Mouse (Mus musculus) heart, adult 2 months (tissue): ENCODE results near the gene Kcnk13. TPM values are rescaled to one million over a fixed set of nuclear protein-coding genes. Genes with fewer than 3 reads are reported as not detected.

Source experiments
- DNase-seq, 2 experiments: peaks; one replicate each; pipeline ENCODE4 v3.0.0; 2021
- H3K27ac ChIP-seq: fragments of 200-600 bp; 2 replicates; pipeline ENCODE4 v1.8.1; 2022
- H3K27me3 ChIP-seq: fragments of 200-500 bp; 2 replicates; pipeline ENCODE4 v1.6.1; 2012; ENCODE audit warnings: mild to moderate bottlenecking, low read length, inconsistent platforms, mixed read lengths; ENCODE audit not compliant: control insufficient read depth, insufficient read depth
- H3K36me3 ChIP-seq: fragments of 200-500 bp; 2 replicates; pipeline ENCODE4 v1.6.1; 2012; ENCODE audit warnings: low read length, inconsistent platforms; ENCODE audit not compliant: control insufficient read depth, insufficient read depth
- H3K4me1 ChIP-seq: fragments of 200-500 bp; 2 replicates; pipeline ENCODE4 v1.6.1; 2011; ENCODE audit warnings: low read length; ENCODE audit not compliant: control insufficient read depth, insufficient read depth
- H3K4me3 ChIP-seq: fragments of 200-600 bp; 2 replicates; pipeline ENCODE4 v1.8.1; 2022
- H3K79me2 ChIP-seq: fragments of 200-500 bp; replicated peaks from 2 replicates; pipeline ENCODE4 v1.6.1; 2012; ENCODE audit warnings: mild to moderate bottlenecking, inconsistent platforms, low read length, moderate library complexity, mixed read lengths; ENCODE audit not compliant: control insufficient read depth, insufficient read depth
- H3K9ac ChIP-seq: fragments of 200-500 bp; 2 replicates; pipeline ENCODE4 v1.6.1; 2012; ENCODE audit warnings: low read depth, mild to moderate bottlenecking, control low read depth, inconsistent platforms, low read length, mixed read lengths
- CTCF ChIP-seq: fragments of 200-600 bp; IDR thresholded peaks from 2 replicates; pipeline ENCODE4 v1.8.1; 2022; ENCODE audit warnings: antibody characterized with exemption, mild to moderate bottlenecking, moderate library complexity
- EP300 ChIP-seq: fragments of 200-500 bp; IDR thresholded peaks from 2 replicates; pipeline ENCODE4 v1.6.1; 2011; ENCODE audit warnings: low read depth, low read length, control low read depth; ENCODE audit not compliant: insufficient read depth
- POLR2A ChIP-seq: fragments of 200-500 bp; IDR thresholded peaks from 2 replicates; pipeline ENCODE4 v1.6.1; 2011; ENCODE audit warnings: mild to moderate bottlenecking, low read depth, low read length, control low read depth; ENCODE audit not compliant: insufficient read depth
- WGBS: fragments of 180-500 bp; shearing (Covaris S2); methylation state at CpG from one replicate; pipeline ENCODE4 v1.1.7; 2018; 5-methylcytosine and 5-hydroxymethylcytosine counted together
- intact Hi-C: fragments of 180-260 bp; cut with DNase I; formaldehyde crosslinking; loops from one replicate; pipeline ENCODE4 v1.15.1; 2025
- polyA plus RNA-seq: library from polyadenylated mRNA; depleted of rRNA; stranded (reverse); fragments of >200 nt; gene quantifications from 2 replicates; pipeline ENCODE4 v1.2.3, GENCODE M21; 2012
- total RNA-seq, 2 experiments: library from RNA; stranded (reverse); gene quantifications; 2 replicates each; pipeline ENCODE4 v1.2.3; 2021

Gene Kcnk13
- total and polyA plus RNA-seq, 3 experiments, result 0.31 to 0.39 (median 0.35) TPM

DNA sequence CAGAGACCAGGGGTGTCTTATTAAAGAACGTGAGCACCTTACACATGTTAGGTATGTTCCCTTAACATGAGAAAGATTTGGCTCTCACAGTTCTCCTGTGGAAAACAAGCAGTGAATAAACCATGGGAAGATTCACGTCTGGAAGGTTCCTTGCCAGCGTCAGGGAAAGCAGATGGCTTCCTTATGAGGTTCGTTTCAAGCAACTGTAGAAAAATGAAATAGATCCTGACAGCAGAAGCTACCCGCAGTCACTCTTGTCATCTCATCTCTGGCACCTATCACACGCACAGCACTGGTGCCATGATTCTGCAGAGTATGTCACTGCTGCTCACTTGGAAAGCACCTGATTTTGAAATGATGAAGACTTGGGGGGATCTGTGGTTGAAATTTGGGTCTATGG lies 53.4 kb downstream of the Kcnk13 start:
- DNase-seq, result no peak
- no peak overlapping the region for H3K4me3 ChIP-seq
- no peak overlapping the region for H3K9ac ChIP-seq
- H3K36me3 ChIP-seq, result no peaks in the 10 kb centered on the region
- intact Hi-C loops, result no loop called here
- 79% methylated on average over 6 of the region's 6 CpGs for WGBS
- H3K27me3 ChIP-seq, result no peaks in the 10 kb centered on the region
- no peaks in the 10 kb centered on the region for H3K79me2 ChIP-seq
- no peaks in the 10 kb centered on the region for H3K4me1 ChIP-seq
- TF ChIP-seq POLR2A (no peak), EP300 (no peak), CTCF (no peak)
- H3K27ac ChIP-seq, result no peak overlapping the region

DNA sequence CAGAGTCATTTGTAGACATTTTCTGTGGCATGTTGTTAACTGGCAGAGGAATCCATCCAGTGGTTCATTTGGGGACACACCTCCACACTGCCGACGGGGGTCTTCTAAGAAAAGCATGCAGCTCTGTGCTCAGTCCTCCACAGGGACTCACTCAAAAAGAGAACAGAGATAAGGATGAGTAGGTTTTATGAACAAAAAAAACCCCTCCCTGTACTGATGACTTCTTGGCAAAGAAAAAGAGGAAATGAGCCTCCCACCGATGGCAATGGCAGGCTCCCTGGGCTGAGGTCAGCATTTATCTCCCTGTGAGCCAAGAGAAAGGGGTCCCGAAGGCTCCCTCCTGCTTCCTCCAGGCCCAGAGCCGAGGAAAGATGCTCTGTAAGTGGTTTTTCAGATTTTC lies 58.2 kb downstream of the Kcnk13 start:
- Histone ChIP-seq H3K9ac (no peak overlapping the region), H3K27ac (no peak overlapping the region), H3K27me3 (no peaks in the 10 kb centered on the region), H3K79me2 (no peaks in the 10 kb centered on the region), H3K4me3 (no peak overlapping the region), H3K36me3 (no peaks in the 10 kb centered on the region), H3K4me1 (no peaks in the 10 kb centered on the region)
- WGBS, result 37% methylated on average over 5 of the region's 5 CpGs
- peak in 1 of 2 experiments; percentile 30 for DNase-seq
- TF ChIP-seq POLR2A, result no peak
- no peak for TF ChIP-seq CTCF
- TF ChIP-seq EP300, result no peak
- intact Hi-C loops, result no loop called here

DNA sequence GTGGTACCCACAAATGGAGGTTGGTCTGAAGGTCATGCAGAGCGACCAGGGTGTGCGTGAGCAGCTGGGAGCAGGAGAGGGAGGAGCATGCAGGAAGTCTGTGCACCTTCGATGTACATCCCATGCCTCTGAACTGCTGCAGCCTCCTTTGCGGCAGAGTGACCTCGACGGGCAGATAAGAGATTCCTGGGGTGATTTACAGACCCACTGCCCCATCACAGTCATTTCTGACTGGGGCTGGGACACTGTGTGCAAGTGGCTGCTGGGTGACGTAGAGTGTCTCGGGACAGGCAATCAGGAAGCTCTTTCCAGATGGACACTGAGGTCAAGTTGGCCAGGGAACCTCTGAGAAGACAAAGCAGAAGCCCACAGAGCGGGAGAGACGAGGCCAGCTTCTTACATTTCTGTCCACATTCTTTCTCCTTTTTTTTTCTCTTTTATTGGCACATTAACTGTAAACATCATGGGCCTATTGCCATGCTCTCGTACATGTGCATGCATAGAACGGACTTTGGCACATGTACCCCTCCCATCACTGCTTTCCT lies 59.6 kb downstream of the Kcnk13 start:
- DNase-seq, result no peak
- WGBS, result 73% methylated on average over 12 of the region's 12 CpGs
- TF ChIP-seq POLR2A (no peak), CTCF (no peak), EP300 (no peak)
- no peaks in the 10 kb centered on the region for H3K4me1 ChIP-seq
- H3K79me2 ChIP-seq, result no peaks in the 10 kb centered on the region
- H3K27ac ChIP-seq, result no peak overlapping the region
- no peak overlapping the region for H3K4me3 ChIP-seq
- H3K36me3 ChIP-seq, result no peaks in the 10 kb centered on the region
- intact Hi-C loops, result no loop called here
- H3K27me3 ChIP-seq, result no peaks in the 10 kb centered on the region
- no peak overlapping the region for H3K9ac ChIP-seq

DNA sequence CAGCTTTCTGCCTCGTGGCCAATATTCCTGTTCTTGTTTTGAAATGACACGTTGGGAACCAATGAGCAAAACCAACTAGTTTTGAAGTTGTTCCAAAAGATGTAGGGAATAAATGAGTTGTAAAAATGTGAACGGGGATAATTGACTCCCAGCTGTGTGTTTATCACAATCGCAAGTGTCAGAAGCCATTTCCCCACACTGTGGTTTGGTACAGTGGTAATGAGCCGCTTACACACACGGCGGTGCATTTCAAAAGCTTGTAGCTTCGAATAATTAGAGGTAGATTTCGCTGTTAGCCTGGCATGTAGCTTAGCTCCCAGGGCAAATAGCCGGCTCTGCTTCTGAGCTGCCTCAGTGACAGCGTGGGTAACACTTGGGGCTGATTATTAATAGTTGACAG lies 61.4 kb downstream of the Kcnk13 start:
- 72% methylated on average over 11 of the region's 11 CpGs for WGBS
- Histone ChIP-seq H3K36me3 (no peaks in the 10 kb centered on the region), H3K79me2 (no peaks in the 10 kb centered on the region), H3K4me3 (no peak overlapping the region), H3K27ac (no peak overlapping the region), H3K4me1 (no peaks in the 10 kb centered on the region), H3K9ac (no peak overlapping the region), H3K27me3 (no peaks in the 10 kb centered on the region)
- TF ChIP-seq EP300, result no peak
- no peak for TF ChIP-seq CTCF
- TF ChIP-seq POLR2A, result no peak
- intact Hi-C loops, result no loop called here
- DNase-seq, result no peak

DNA sequence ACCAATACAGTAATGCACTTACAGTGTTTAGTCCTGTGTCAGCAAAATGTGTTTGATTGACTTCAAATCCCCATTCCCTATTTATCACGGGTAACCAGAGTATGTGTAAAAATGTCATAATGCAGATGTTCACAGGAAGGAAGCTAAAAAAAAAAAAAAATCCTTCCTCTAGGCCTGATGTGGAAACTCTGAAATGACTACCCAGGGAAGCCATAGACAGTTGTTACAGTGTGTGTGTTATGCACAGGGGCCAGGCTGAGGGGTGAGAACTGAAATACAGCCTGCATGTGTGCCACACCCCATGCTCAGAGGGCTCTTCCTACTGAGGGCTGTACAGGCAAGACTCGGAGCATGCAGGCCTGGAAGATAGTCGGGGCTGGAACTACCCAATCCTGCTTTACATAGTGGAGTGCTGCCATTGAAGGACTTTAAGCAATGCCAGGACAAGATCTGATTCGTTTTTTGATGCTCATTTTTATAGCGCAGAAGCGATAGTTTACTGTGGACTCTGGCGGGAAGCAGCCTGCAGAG lies 62.5 kb downstream of the Kcnk13 start:
- no peaks in the 10 kb centered on the region for H3K79me2 ChIP-seq

DNA sequence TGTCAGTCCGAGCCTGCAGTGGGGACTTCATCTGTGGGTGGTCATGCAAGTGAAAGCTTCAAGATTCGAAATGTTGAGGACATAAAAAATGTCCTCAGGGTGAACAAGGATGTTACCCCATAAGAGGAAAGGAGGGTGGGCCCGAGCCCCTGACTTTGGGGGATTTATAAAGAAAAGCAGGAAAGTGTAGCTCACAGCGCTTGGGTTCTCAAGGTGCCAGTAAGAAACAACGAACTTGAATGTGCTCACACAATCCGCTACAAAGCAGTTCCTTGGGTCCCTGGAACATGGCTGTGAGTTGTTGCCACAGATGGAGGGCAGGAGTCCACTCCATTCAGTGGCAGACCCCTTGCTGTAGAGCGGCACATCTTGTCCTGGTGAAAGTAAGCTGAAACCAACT lies 63.0 kb downstream of the Kcnk13 start:
- H3K27me3 ChIP-seq, result no peaks in the 10 kb centered on the region
- H3K36me3 ChIP-seq, result no peaks in the 10 kb centered on the region
- no peak for DNase-seq
- no peak overlapping the region for H3K27ac ChIP-seq
- no peak overlapping the region for H3K9ac ChIP-seq
- TF ChIP-seq CTCF (no peak), POLR2A (no peak), EP300 (no peak)
- H3K79me2 ChIP-seq, result no peaks in the 10 kb centered on the region
- H3K4me3 ChIP-seq, result no peak overlapping the region
- 83% methylated on average over 7 of the region's 7 CpGs for WGBS
- intact Hi-C loops, result no loop called here
- no peaks in the 10 kb centered on the region for H3K4me1 ChIP-seq

More for the DNA sequence above, 62.5 kb downstream of the Kcnk13 start:
- Histone ChIP-seq H3K9ac (no peak overlapping the region), H3K27ac (no peak overlapping the region), H3K4me3 (no peak overlapping the region), H3K27me3 (no peaks in the 10 kb centered on the region), H3K4me1 (no peaks in the 10 kb centered on the region), H3K36me3 (no peaks in the 10 kb centered on the region)
- WGBS, result 62% methylated on average over 7 of the region's 7 CpGs
- TF ChIP-seq EP300, result no peak
- no peak for TF ChIP-seq POLR2A
- intact Hi-C loops, result no loop called here
- DNase-seq, result no peak
